Comparison of ENCODE assay signal across 29 mouse cellular contexts in genomic region chr2:26086505-26086904, GRCm38 (mm10). TPM values are rescaled to one million over a fixed set of nuclear protein-coding genes. Genes with fewer than 3 reads are reported as not detected.
DNase-seq lines count a peak whose midpoint lies in the region; ATAC-seq and TF ChIP-seq lines count a peak whose summit lies in the region.
"Had no signal": no experiment of that assay in that cellular context is flagged by ENCODE, and none has a peak within 500 bp of the region (broad histone marks: within the 10 kb centered on the region; RNA-seq: fewer than 3 reads in every experiment).

No protein-coding gene starts in this region.

- no peak for TF ChIP-seq CTCF in liver, postnatal 0 days (IDR thresholded peaks at IDR 0.05; ENCODE audit: low read depth)

- H3K4me2 ChIP-seq in liver, embryonic 12.5 days, result peak overlapping the region; percentile 51
- peak overlapping the region; percentile 40; the same call in 1 of the 2 replicates for H3K4me2 ChIP-seq in liver, postnatal 0 days (ENCODE audit: low read depth, low read length)
- H3K4me2 ChIP-seq: heart, embryonic 12.5 days; hindbrain, embryonic 12.5 days; intestine, embryonic 15.5 days; limb, embryonic 13.5 days; midbrain, embryonic 13.5 days had no signal

- intact Hi-C loops in heart, postnatal 36 days (cut with DNase I), result no loop called here

- peaks cover 27% of the 10 kb centered on the region for H3K4me1 ChIP-seq in heart, embryonic 10.5 days
- peaks cover 55% of the 10 kb centered on the region for H3K4me1 ChIP-seq in liver, embryonic 12.5 days
- peaks cover 21% of the 10 kb centered on the region for H3K4me1 ChIP-seq in liver, postnatal 0 days (ENCODE audit: insufficient read depth)

- 0 out of 2 replicates have a peak overlapping the region, but pooled peaks have one; percentile 36 for H3K27ac ChIP-seq in heart, embryonic 10.5 days
- H3K27ac ChIP-seq in liver, embryonic 12.5 days, result peak overlapping the region; percentile 97
- peak overlapping the region; percentile 71 for H3K27ac ChIP-seq in liver, postnatal 0 days (ENCODE audit: low read depth)
- H3K27ac ChIP-seq: hindbrain, embryonic 12.5 days; hindbrain, postnatal 0 days; intestine, embryonic 15.5 days; layer of hippocampus, adult 2 months; left cerebral cortex, adult 2 months; limb, embryonic 13.5 days; midbrain, embryonic 13.5 days; stomach, postnatal 0 days had no signal

- no peaks in the 10 kb centered on the region for H3K9me3 ChIP-seq in heart, embryonic 10.5 days
- H3K9me3 ChIP-seq in liver, embryonic 12.5 days (replicated peaks), result no peaks in the 10 kb centered on the region
- H3K9me3 ChIP-seq in liver, postnatal 0 days (ENCODE audit: low read length), result no peaks in the 10 kb centered on the region
- H3K9me3 ChIP-seq: G1E; hindbrain, embryonic 12.5 days; intestine, embryonic 15.5 days; limb, embryonic 13.5 days; midbrain, embryonic 13.5 days had no signal

- no peak for DNase-seq in heart, embryonic 10.5 days (ENCODE audit: low spot score)
- no peak for DNase-seq in heart, postnatal 36 days
- DNase-seq in liver, postnatal 0 days, result no peak
- no peak for DNase-seq in ovary, adult 18-20 months (ENCODE audit: low spot score)
- DNase-seq in lung, postnatal 25 days (ENCODE audit: low spot score), result no peak
- no peak for DNase-seq in urinary bladder, postnatal 4 days (ENCODE audit: low spot score in 2 of 2)
- DNase-seq: adrenal gland, postnatal 10 days; cerebellum, adult 11 months; cerebellum, adult 9-10 months; cerebellum, postnatal 36 days; forebrain, postnatal 0 days; gastrocnemius, postnatal 14 days; kidney, adult 2 months; kidney, postnatal 36 days; lung, adult 2 months; lung, postnatal 10 days; right cerebral cortex, postnatal 25 days had no signal

- H3K36me3 ChIP-seq in heart, embryonic 10.5 days, result no peaks in the 10 kb centered on the region
- no peaks in the 10 kb centered on the region for H3K36me3 ChIP-seq in liver, embryonic 12.5 days
- H3K36me3 ChIP-seq in liver, postnatal 0 days (replicated peaks; ENCODE audit: insufficient read depth, low read length), result no peaks in the 10 kb centered on the region
- H3K36me3 ChIP-seq: G1E; hindbrain, embryonic 12.5 days; intestine, embryonic 15.5 days had no signal

- peak overlapping the region; percentile 72 for H3K9ac ChIP-seq in liver, embryonic 12.5 days
- H3K9ac ChIP-seq in liver, postnatal 0 days (replicated peaks), result peak overlapping the region; percentile 40
- H3K9ac ChIP-seq: forebrain, postnatal 0 days; heart, embryonic 12.5 days; hindbrain, embryonic 12.5 days; intestine, embryonic 15.5 days; limb, embryonic 13.5 days; midbrain, embryonic 13.5 days had no signal

- peaks cover 44% of the 10 kb centered on the region for H3K27me3 ChIP-seq in heart, embryonic 10.5 days (ENCODE audit: insufficient read depth, poor library complexity, severe bottlenecking)
- H3K27me3 ChIP-seq in liver, embryonic 12.5 days (replicated peaks), result peaks cover 30% of the 10 kb centered on the region
- H3K27me3 ChIP-seq in liver, postnatal 0 days (ENCODE audit: insufficient read depth, low read length), result peaks cover 15% of the 10 kb centered on the region
- H3K27me3 ChIP-seq: hindbrain, embryonic 12.5 days; midbrain, embryonic 13.5 days had no signal

- no peak overlapping the region for H3K4me3 ChIP-seq in heart, embryonic 10.5 days
- no peak overlapping the region for H3K4me3 ChIP-seq in liver, embryonic 12.5 days
- no peak overlapping the region for H3K4me3 ChIP-seq in liver, postnatal 0 days (ENCODE audit: low read depth, low read length)
- H3K4me3 ChIP-seq: heart, embryonic 12.5 days; hindbrain, embryonic 12.5 days; intestine, embryonic 15.5 days; layer of hippocampus, adult 2 months; left cerebral cortex, adult 2 months; limb, embryonic 13.5 days; midbrain, embryonic 13.5 days had no signal

- TF ChIP-seq EP300 in liver, postnatal 0 days (IDR thresholded peaks at IDR 0.05; ENCODE audit: low read depth), result no peak

- peak; percentile 46 for ATAC-seq in erythroblast, adult 5-6 weeks (replicated peaks; ENCODE audit: low FRiP score, poor library complexity, severe bottlenecking)
- ATAC-seq in liver, embryonic 12.5 days, result peak; percentile 48
- ATAC-seq in liver, postnatal 0 days, result peak; percentile 47
- ATAC-seq: forebrain, postnatal 0 days; hindbrain, postnatal 0 days; midbrain, embryonic 13.5 days had no signal

- WGBS in heart, embryonic 10.5 days, result 71% methylated on average over 4 of the region's 4 CpGs
- WGBS in liver, embryonic 12.5 days (ENCODE audit: insufficient replicate concordance), result 46% methylated on average over 4 of the region's 4 CpGs
- WGBS in liver, postnatal 0 days (ENCODE audit: insufficient replicate concordance), result 65% methylated on average over 4 of the region's 4 CpGs

RNA-seq across cellular contexts. Expression of gene Nacc2, which starts 36.5 kb away (rescaled TPM):
- polyA plus RNA-seq in heart, embryonic 10.5 days (2016; fragmentation: Nextera tagmentation; extraction: Ambion mirVana), result 5.1 and 5.4 TPM in 2 replicates
- total RNA-seq in heart, postnatal 36 days (2021), result 10 to 100 TPM; 23.4 to 25.3 TPM
- 1.0 TPM in 1 of 2 replicates, not detected in the other for total RNA-seq in erythroblast, adult 5-6 weeks (2015; ENCODE audit: low replicate concordance)
- total RNA-seq in erythroblast, adult 5-6 weeks (2017; ENCODE audit: low replicate concordance), result 0.77 and 3.3 TPM in 2 replicates
- polyA plus RNA-seq in liver, embryonic 12.5 days (2016; fragmentation: Nextera tagmentation; extraction: Ambion mirVana), result 3.0 and 3.2 TPM in 2 replicates
- 3.9 and 4.9 TPM in 2 replicates for polyA plus RNA-seq in liver, postnatal 0 days (2015; fragmentation: Nextera tagmentation; extraction: Ambion mirVana)

Comparison
In these comparisons a context has a peak if more than half of its experiments do, and no peak if none do; other contexts are left out.
1. H3K27ac ChIP-seq: peak in every context shown above with its lines; median percentile 97 in liver, embryonic 12.5 days; 71 in liver, postnatal 0 days; 36 in heart, embryonic 10.5 days.